Mouse (Mus musculus): ENCODE results near the gene Lcat.

The Lcat gene

DNA sequence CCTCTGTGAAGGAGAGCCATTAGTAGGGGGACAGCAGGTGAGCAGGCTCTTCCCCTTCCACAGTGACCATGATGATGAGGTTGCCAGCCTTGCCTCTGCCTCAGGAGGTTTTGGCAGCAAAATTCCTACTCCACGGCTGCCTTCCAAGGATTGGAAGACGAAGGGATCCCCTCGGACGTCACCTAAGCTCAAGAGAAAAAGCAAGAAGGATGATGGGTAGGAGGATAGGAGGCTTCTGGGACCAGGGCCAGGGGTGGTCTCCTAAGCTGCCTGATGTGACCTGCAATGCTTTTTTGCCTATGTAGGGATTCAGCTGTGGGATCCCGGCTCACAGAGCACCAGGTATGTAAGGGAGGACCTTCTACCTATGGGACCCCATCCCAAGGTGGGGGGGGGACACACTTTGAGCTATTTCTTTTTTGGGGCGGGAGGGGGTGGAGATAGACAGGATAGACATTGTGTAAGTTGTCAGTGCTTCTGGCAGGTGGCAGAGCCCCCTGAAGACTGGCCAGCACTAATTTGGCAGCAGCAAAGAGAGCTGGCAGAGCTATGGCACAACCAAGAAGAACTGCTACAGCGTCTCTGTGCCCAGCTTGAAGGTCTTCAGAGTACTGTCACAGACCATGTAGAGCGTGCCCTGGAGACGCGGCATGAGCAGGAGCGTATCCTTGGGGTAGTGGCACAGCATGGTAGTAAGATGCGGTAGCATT is 53.3 kb downstream of the Lcat start:
- no peak for DNase-seq (ENCODE audit: low read depth, low spot score)

Data from mesoderm, embryonic 11.5 days (tissue).